Mouse (Mus musculus): Measurements from ENCODE around the gene Smim1. TPM values are rescaled to one million over a fixed set of nuclear protein-coding genes. Genes with fewer than 3 reads are reported as not detected.

The Smim1 gene
- polyA plus RNA-seq, 2 experiments = 20.7 to 22.4 TPM

DNA sequence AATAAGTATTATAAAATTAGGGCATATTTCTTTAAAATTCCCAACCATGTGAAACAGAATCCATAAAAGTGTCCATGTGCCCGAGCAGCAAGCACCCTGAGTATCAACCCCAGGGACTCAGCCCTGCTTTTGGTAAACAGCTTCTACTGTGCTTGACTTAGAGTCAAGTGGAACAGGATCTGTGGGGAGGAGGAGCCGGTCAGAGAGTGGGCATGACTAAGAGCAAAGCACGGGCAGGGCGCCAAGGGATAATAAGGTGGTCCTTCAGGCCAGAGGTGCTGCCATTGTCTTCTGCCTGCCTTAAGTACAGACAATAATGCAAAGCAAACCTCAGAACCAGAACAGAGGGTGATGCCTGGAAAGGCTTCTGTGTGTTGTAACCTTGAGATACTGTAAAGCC, 18.3 kb downstream of the Smim1 start:
- 74% methylated on average over 4 of the region's 4 CpGs for WGBS
- Histone ChIP-seq H3K27me3 (ENCODE audit: control insufficient read depth, insufficient read depth, low read length) (no peaks in the 10 kb centered on the region), H3K4me1 (ENCODE audit: control insufficient read depth, insufficient read depth, low read length) (peaks cover 1% of the 10 kb centered on the region), H3K36me3 (ENCODE audit: control insufficient read depth, insufficient read depth, low read length) (peaks cover 46% of the 10 kb centered on the region), H3K9me3 (ENCODE audit: control insufficient read depth, low read length) (no peaks in the 10 kb centered on the region), H3K9ac (ENCODE audit: low read depth, low read length, severe bottlenecking) (no peak overlapping the region), H3K27ac (replicated peaks; ENCODE audit: low read depth, low read length) (no peak overlapping the region), H3K4me3 (replicated peaks; ENCODE audit: low read length) (no peak overlapping the region), H3K4me2 (replicated peaks; ENCODE audit: low read depth, low read length, severe bottlenecking) (no peak overlapping the region)
- no peak for TF ChIP-seq POLR2A (IDR thresholded peaks at IDR 0.05; ENCODE audit: borderline replicate concordance, extremely low read depth, insufficient read depth, insufficient read length)
- DNase-seq (ENCODE audit: low spot score) (no peak), ATAC-seq (ENCODE audit: low FRiP score, low read depth) (no peak)

DNA sequence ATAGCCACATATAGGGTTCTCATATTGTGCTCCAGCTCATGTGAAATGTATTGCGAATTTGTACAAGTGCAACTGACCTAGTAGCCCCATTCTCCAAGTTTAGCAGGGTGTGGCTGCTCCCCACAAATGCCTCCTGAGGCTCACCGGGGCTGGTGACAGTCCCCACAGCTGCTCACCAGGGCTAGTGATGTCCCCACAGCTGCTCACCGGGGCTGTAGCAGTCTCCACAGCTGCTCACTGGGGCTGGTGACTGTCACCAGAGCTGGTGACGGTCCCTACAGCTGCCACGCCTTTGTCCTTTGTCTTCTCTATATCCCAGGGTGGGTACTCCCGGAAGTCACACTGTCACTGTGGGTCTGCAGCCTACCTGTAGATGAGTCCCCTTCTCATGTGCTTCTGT, 19.8 kb downstream of the Smim1 start:
- no peak for TF ChIP-seq POLR2A (IDR thresholded peaks at IDR 0.05; ENCODE audit: borderline replicate concordance, extremely low read depth, insufficient read depth, insufficient read length)
- H3K27ac ChIP-seq (replicated peaks; ENCODE audit: low read depth, low read length) = no peak overlapping the region
- H3K9ac ChIP-seq (ENCODE audit: low read depth, low read length, severe bottlenecking) = no peak overlapping the region
- no peaks in the 10 kb centered on the region for H3K4me1 ChIP-seq (ENCODE audit: control insufficient read depth, insufficient read depth, low read length)
- no peak overlapping the region for H3K4me2 ChIP-seq (replicated peaks; ENCODE audit: low read depth, low read length, severe bottlenecking)
- peaks cover 55% of the 10 kb centered on the region for H3K36me3 ChIP-seq (ENCODE audit: control insufficient read depth, insufficient read depth, low read length)
- no peaks in the 10 kb centered on the region for H3K9me3 ChIP-seq (ENCODE audit: control insufficient read depth, low read length)
- H3K27me3 ChIP-seq (ENCODE audit: control insufficient read depth, insufficient read depth, low read length) = no peaks in the 10 kb centered on the region
- DNase-seq (ENCODE audit: low spot score) (no peak), ATAC-seq (ENCODE audit: low FRiP score, low read depth) (no peak)
- no peak overlapping the region for H3K4me3 ChIP-seq (replicated peaks; ENCODE audit: low read length)
- 88% methylated on average over 6 of the region's 6 CpGs for WGBS

DNA sequence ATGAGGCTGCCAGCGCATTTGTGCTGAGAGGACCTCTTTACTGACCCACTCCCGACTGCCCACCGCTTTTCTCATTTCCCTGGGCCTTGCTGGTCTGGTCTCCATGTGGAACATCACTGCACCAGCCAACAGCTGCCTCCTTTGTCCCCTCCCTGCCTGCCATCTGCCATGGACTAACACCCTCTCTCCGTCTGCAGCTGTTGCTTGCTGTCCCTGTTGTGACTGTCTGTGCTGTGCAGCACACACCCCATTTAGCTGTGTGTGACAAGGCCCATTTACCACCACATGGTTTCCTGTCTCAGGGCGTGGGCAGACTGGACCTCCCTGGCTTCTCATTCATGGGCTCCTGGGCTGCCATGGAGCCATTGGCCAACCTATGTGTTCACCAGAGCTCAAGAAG, 20.5 kb downstream of the Smim1 start:
- H3K36me3 ChIP-seq (ENCODE audit: control insufficient read depth, insufficient read depth, low read length) = peaks cover 55% of the 10 kb centered on the region
- ATAC-seq (ENCODE audit: low FRiP score, low read depth) = peak; percentile 46

DNA sequence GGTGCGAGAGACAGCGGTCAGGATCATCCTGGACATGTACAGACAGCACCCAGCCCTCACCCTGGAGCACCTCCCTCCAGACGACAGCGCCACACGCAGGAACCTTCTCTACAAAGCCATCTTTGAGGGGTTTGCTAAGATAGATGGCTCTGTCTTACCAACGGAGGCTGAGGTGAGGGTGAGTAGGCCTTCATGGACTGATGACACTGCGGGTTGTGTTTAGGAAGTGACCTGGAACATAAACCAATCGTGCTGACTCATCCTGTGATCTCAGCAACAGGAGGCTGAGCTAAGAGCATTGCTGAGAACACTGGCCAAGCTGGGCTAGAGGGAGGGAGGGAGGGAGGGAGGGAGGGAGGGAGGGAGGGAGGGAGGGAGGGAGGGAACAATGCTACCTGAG, 32.5 kb downstream of the Smim1 start:
- Histone ChIP-seq H3K4me2 (replicated peaks; ENCODE audit: low read depth, low read length, severe bottlenecking) (no peak overlapping the region), H3K9ac (ENCODE audit: low read depth, low read length, severe bottlenecking) (no peak overlapping the region), H3K4me1 (ENCODE audit: control insufficient read depth, insufficient read depth, low read length) (no peaks in the 10 kb centered on the region), H3K36me3 (ENCODE audit: control insufficient read depth, insufficient read depth, low read length) (peaks cover 87% of the 10 kb centered on the region), H3K27me3 (ENCODE audit: control insufficient read depth, insufficient read depth, low read length) (no peaks in the 10 kb centered on the region), H3K4me3 (replicated peaks; ENCODE audit: low read length) (no peak overlapping the region), H3K27ac (replicated peaks; ENCODE audit: low read depth, low read length) (no peak overlapping the region), H3K9me3 (ENCODE audit: control insufficient read depth, low read length) (no peaks in the 10 kb centered on the region)
- 83% methylated on average over 8 of the region's 8 CpGs for WGBS
- no peak for TF ChIP-seq POLR2A (IDR thresholded peaks at IDR 0.05; ENCODE audit: borderline replicate concordance, extremely low read depth, insufficient read depth, insufficient read length)
- no peak for DNase-seq (ENCODE audit: low spot score)
- no peak for ATAC-seq (ENCODE audit: low FRiP score, low read depth)

More for the DNA sequence above, 20.5 kb downstream of the Smim1 start:
- no peaks in the 10 kb centered on the region for H3K27me3 ChIP-seq (ENCODE audit: control insufficient read depth, insufficient read depth, low read length)
- no peak overlapping the region for H3K27ac ChIP-seq (replicated peaks; ENCODE audit: low read depth, low read length)
- TF ChIP-seq POLR2A (IDR thresholded peaks at IDR 0.05; ENCODE audit: borderline replicate concordance, extremely low read depth, insufficient read depth, insufficient read length) = no peak
- no peak overlapping the region for H3K9ac ChIP-seq (ENCODE audit: low read depth, low read length, severe bottlenecking)
- WGBS = 85% methylated on average over 5 of the region's 5 CpGs
- H3K9me3 ChIP-seq (ENCODE audit: control insufficient read depth, low read length) = no peaks in the 10 kb centered on the region
- DNase-seq (ENCODE audit: low spot score) = no peak
- H3K4me2 ChIP-seq (replicated peaks; ENCODE audit: low read depth, low read length, severe bottlenecking) = no peak overlapping the region
- no peak overlapping the region for H3K4me3 ChIP-seq (replicated peaks; ENCODE audit: low read length)
- H3K4me1 ChIP-seq (ENCODE audit: control insufficient read depth, insufficient read depth, low read length) = no peaks in the 10 kb centered on the region

DNA sequence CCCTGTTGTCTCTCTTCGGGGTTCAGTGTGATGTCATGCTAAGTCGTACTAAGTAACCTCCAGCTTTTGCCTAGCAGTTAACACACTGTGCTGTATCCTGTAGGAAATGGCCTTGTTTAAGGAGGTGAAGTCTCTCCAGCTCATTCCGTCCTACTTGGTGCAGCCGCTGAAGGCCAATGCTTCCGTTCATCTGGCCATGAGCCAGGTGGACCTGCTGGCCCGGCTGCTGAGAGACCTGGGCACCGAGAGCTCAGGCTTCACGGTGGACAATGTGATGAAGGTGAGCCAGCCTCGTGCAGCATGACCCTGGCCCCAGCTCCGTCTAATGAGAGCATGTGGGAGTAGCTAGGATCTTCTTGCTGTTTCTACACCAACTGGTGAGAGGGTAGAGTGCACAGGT, 33.3 kb downstream of the Smim1 start:
- H3K4me1 ChIP-seq (ENCODE audit: control insufficient read depth, insufficient read depth, low read length) = no peaks in the 10 kb centered on the region
- H3K36me3 ChIP-seq (ENCODE audit: control insufficient read depth, insufficient read depth, low read length) = peaks cover 87% of the 10 kb centered on the region
- H3K27ac ChIP-seq (replicated peaks; ENCODE audit: low read depth, low read length) = no peak overlapping the region
- no peaks in the 10 kb centered on the region for H3K9me3 ChIP-seq (ENCODE audit: control insufficient read depth, low read length)
- H3K4me2 ChIP-seq (replicated peaks; ENCODE audit: low read depth, low read length, severe bottlenecking) = no peak overlapping the region
- ATAC-seq (ENCODE audit: low FRiP score, low read depth) = no peak
- DNase-seq (ENCODE audit: low spot score) = no peak
- H3K9ac ChIP-seq (ENCODE audit: low read depth, low read length, severe bottlenecking) = no peak overlapping the region
- no peaks in the 10 kb centered on the region for H3K27me3 ChIP-seq (ENCODE audit: control insufficient read depth, insufficient read depth, low read length)
- 91% methylated on average over 10 of the region's 10 CpGs for WGBS
- H3K4me3 ChIP-seq (replicated peaks; ENCODE audit: low read length) = no peak overlapping the region
- TF ChIP-seq POLR2A (IDR thresholded peaks at IDR 0.05; ENCODE audit: borderline replicate concordance, extremely low read depth, insufficient read depth, insufficient read length) = no peak

DNA sequence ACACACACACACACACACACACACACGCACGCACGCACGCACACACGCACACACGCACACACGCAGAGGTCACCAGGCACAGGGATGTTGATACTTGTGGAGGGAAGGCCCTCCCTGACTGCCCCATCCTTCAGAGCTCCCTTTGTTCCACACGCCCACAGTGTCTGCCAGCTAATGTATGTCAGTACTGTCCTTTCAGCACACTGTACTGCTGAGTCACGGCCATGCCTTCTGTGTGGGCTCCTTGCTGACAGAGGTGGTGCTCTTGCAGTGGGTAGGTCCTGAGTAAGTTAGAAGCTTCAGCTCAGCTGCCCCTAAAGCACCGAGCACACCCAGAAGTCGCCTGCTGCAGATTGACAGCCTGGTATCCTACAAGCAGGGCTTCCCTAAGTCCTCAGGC, 45.6 kb downstream of the Smim1 start:
- no peak overlapping the region for H3K4me2 ChIP-seq (replicated peaks; ENCODE audit: low read depth, low read length, severe bottlenecking)
- ATAC-seq (ENCODE audit: low FRiP score, low read depth) (no peak), DNase-seq (ENCODE audit: low spot score) (no peak)
- H3K9ac ChIP-seq (ENCODE audit: low read depth, low read length, severe bottlenecking) = no peak overlapping the region
- no peak overlapping the region for H3K27ac ChIP-seq (replicated peaks; ENCODE audit: low read depth, low read length)
- H3K27me3 ChIP-seq (ENCODE audit: control insufficient read depth, insufficient read depth, low read length) = no peaks in the 10 kb centered on the region
- no peak for TF ChIP-seq POLR2A (IDR thresholded peaks at IDR 0.05; ENCODE audit: borderline replicate concordance, extremely low read depth, insufficient read depth, insufficient read length)
- peaks cover 8% of the 10 kb centered on the region for H3K4me1 ChIP-seq (ENCODE audit: control insufficient read depth, insufficient read depth, low read length)
- no peaks in the 10 kb centered on the region for H3K9me3 ChIP-seq (ENCODE audit: control insufficient read depth, low read length)
- H3K4me3 ChIP-seq (replicated peaks; ENCODE audit: low read length) = no peak overlapping the region
- H3K36me3 ChIP-seq (ENCODE audit: control insufficient read depth, insufficient read depth, low read length) = peaks cover 61% of the 10 kb centered on the region
- 96% methylated on average over 11 of the region's 11 CpGs for WGBS
